Mouse (Mus musculus) ES-E14 (cell line): ENCODE measurements at regions not wholly inside any gene's neighbourhood (a gene's known extent, or its start where the extent isn't known, plus 50 kb on each side); places are given as distances from the start of the nearest gene placed in this dataset.

ENCODE experiments used
- DNase-seq: peaks from one replicate; pipeline ENCODE4 v3.0.0-alpha.2; 2013; ENCODE audit warnings: low read depth, low spot score
- H3K27ac ChIP-seq: 2 replicates; pipeline ENCODE4 v1.5.1; 2012; ENCODE audit warnings: low read depth, mild to moderate bottlenecking, low read length, moderate library complexity, mixed read lengths; ENCODE audit not compliant: poor library complexity, insufficient read depth, severe bottlenecking
- H3K36me3 ChIP-seq: 2 replicates; pipeline ENCODE4 v1.6.1; 2012; ENCODE audit warnings: mild to moderate bottlenecking, low read length, moderate library complexity, mixed read lengths; ENCODE audit not compliant: control insufficient read depth, poor library complexity, insufficient read depth, severe bottlenecking
- H3K4me1 ChIP-seq, 2 experiments: fragments of 150-350 bp in 1 of 2; sonication (generic) in 1 of 2; 2 replicates each; pipeline ENCODE4 v1.6.1; 2012; ENCODE audit warnings: low read length in 2 of 2, mild to moderate bottlenecking in 1 of 2, mixed read lengths in 1 of 2; ENCODE audit not compliant: control insufficient read depth in 2 of 2, insufficient read depth in 2 of 2, poor library complexity in 1 of 2
- H3K4me3 ChIP-seq, 2 experiments: fragments of 150-350 bp in 1 of 2; sonication (generic) in 1 of 2; 2 replicates each; pipeline ENCODE4 v1.5.1; 2012; ENCODE audit warnings: low read length in 2 of 2, low read depth in 1 of 2, mild to moderate bottlenecking in 1 of 2, mixed read lengths in 1 of 2; ENCODE audit not compliant: insufficient read depth in 1 of 2, poor library complexity in 1 of 2, severe bottlenecking in 1 of 2
- H3K9ac ChIP-seq: 2 replicates; pipeline ENCODE4 v1.6.1; 2012; ENCODE audit warnings: low read depth, mild to moderate bottlenecking, low read length, mixed read lengths; ENCODE audit not compliant: poor library complexity, insufficient read depth, severe bottlenecking
- H3K9me3 ChIP-seq: fragments of 150-350 bp; sonication (generic); 2 replicates; pipeline ENCODE4 v1.6.1; 2012; ENCODE audit warnings: low read depth, mild to moderate bottlenecking, low read length; ENCODE audit not compliant: control insufficient read depth, insufficient read depth
- CHD2 ChIP-seq: IDR thresholded peaks from 2 replicates; pipeline ENCODE4 v1.6.1; 2014; ENCODE audit warnings: mild to moderate bottlenecking, low read depth, low read length, inconsistent platforms
- HCFC1 ChIP-seq: IDR thresholded peaks from 2 replicates; pipeline ENCODE4 v1.6.1; 2012; ENCODE audit warnings: low read length, inconsistent platforms, borderline replicate concordance; ENCODE audit not compliant: insufficient read depth
- MAFK ChIP-seq: IDR thresholded peaks from 2 replicates; pipeline ENCODE4 v1.6.1; 2014; ENCODE audit warnings: mild to moderate bottlenecking, low read depth, low read length, inconsistent platforms; ENCODE audit not compliant: insufficient read depth
- ZC3H11A ChIP-seq: IDR thresholded peaks from 2 replicates; pipeline ENCODE4 v1.6.1; 2012; ENCODE audit warnings: low read depth, mild to moderate bottlenecking, inconsistent platforms, low read length, borderline replicate concordance
- ZNF384 ChIP-seq: IDR thresholded peaks from 2 replicates; pipeline ENCODE4 v1.6.1; 2012; ENCODE audit warnings: low read depth, low read length, inconsistent platforms
- in situ Hi-C, 2 experiments: fragments of 600-800 bp; cut with MboI; formaldehyde crosslinking; loops; one replicate each; pipeline ENCODE4 v1.15.1; 2025; ENCODE audit warnings: low sequenced_read_pairs in 2 of 2, inconsistent platforms in 1 of 2; ENCODE audit not compliant: unreplicated experiment in 2 of 2

- in situ Hi-C loops = no loop called here
- DNase-seq = no peak
- no peak overlapping the region for H3K4me3 ChIP-seq
- no peaks in the 10 kb centered on the region for H3K9me3 ChIP-seq
- no peak overlapping the region for H3K9ac ChIP-seq
- no peaks in the 10 kb centered on the region for H3K36me3 ChIP-seq
- TF ChIP-seq ZNF384 (no peak), MAFK (no peak), HCFC1 (no peak), CHD2 (no peak), ZC3H11A (no peak)
- H3K4me1 ChIP-seq = no peaks in the 10 kb centered on the region
- H3K27ac ChIP-seq = no peak overlapping the region
These were observed 155.6 kb downstream of the Efnb1 start for GRCm38 (mm10) chrX:99291423-99291963.

- Histone ChIP-seq H3K9me3 (no peaks in the 10 kb centered on the region), H3K36me3 (no peaks in the 10 kb centered on the region), H3K27ac (no peak overlapping the region), H3K4me3 (no peak overlapping the region), H3K9ac (no peak overlapping the region), H3K4me1 (no peaks in the 10 kb centered on the region; a peak in 1 of 4 replicates)
- DNase-seq = no peak
- TF ChIP-seq CHD2 (no peak), HCFC1 (no peak), ZC3H11A (no peak), MAFK (no peak), ZNF384 (no peak)
- in situ Hi-C loops = no loop called here
These were observed 152.1 kb downstream of the Efnb1 start for GRCm38 (mm10) chrX:99287988-99288387.

GRCm38 (mm10) chrX:99286876-99287275 lies 150.9 kb downstream of the Efnb1 start:
- no peak overlapping the region for H3K9ac ChIP-seq
- in situ Hi-C loops = no loop called here
- no peak overlapping the region for H3K4me3 ChIP-seq
- no peaks in the 10 kb centered on the region for H3K9me3 ChIP-seq
- H3K27ac ChIP-seq = no peak overlapping the region
- TF ChIP-seq MAFK (no peak), HCFC1 (no peak), CHD2 (no peak), ZC3H11A (no peak), ZNF384 (no peak)
- DNase-seq = no peak
- no peaks in the 10 kb centered on the region; a peak in 1 of 4 replicates for H3K4me1 ChIP-seq
- H3K36me3 ChIP-seq = no peaks in the 10 kb centered on the region

- in situ Hi-C loops = no loop called here
- DNase-seq = peak; percentile 33
- H3K4me1 ChIP-seq = peaks cover 0 to 2% of the 10 kb centered on the region in 2 experiments; a peak in 1 of 4 replicates
- no peak for TF ChIP-seq ZNF384
- TF ChIP-seq HCFC1 = no peak
- no peak for TF ChIP-seq ZC3H11A
- TF ChIP-seq CHD2 = no peak
- no peak for TF ChIP-seq MAFK
- no peak overlapping the region for H3K27ac ChIP-seq
- H3K9me3 ChIP-seq = no peaks in the 10 kb centered on the region
- H3K4me3 ChIP-seq = no peak overlapping the region
- no peaks in the 10 kb centered on the region for H3K36me3 ChIP-seq
- H3K9ac ChIP-seq = no peak overlapping the region
These were observed 149.7 kb downstream of the Efnb1 start for GRCm38 (mm10) chrX:99285611-99286010.

GRCm38 (mm10) chrX:99280991-99281390 lies 145.1 kb downstream of the Efnb1 start:
- in situ Hi-C loops = no loop called here
- H3K9me3 ChIP-seq = no peaks in the 10 kb centered on the region
- no peak for TF ChIP-seq CHD2
- no peak for TF ChIP-seq HCFC1
- no peak for TF ChIP-seq ZNF384
- no peak for TF ChIP-seq ZC3H11A
- no peak for TF ChIP-seq MAFK
- DNase-seq = no peak
- no peak overlapping the region for H3K27ac ChIP-seq
- peaks cover 0 to 3% of the 10 kb centered on the region in 2 experiments; a peak in 1 of 4 replicates for H3K4me1 ChIP-seq
- no peak overlapping the region for H3K4me3 ChIP-seq
- no peaks in the 10 kb centered on the region for H3K36me3 ChIP-seq
- no peak overlapping the region for H3K9ac ChIP-seq
